Mouse (Mus musculus): ENCODE data around the gene Pik3ca.
A peak's percentile ranks its signal among the peaks of the same experiment; 100 is the strongest.
"Not testable (repeated sequence)": the region's sequence is repeated elsewhere in the genome, so short reads cannot be mapped to it uniquely, and the experiment has no call there.

The Pik3ca gene

GRCm38 (mm10) chr3:32402990-32403885 is 5.8 kb downstream of the Pik3ca start:
- no peak for DNase-seq (ENCODE audit: low spot score)

- DNase-seq (ENCODE audit: low spot score) = no peak
Observed at GRCm38 (mm10) chr3:32405699-32406098, 8.2 kb downstream of the Pik3ca start.

GRCm38 (mm10) chr3:32406804-32407203 is 9.3 kb downstream of the Pik3ca start:
- no peak for DNase-seq (ENCODE audit: low spot score)

- no peak for DNase-seq (ENCODE audit: low spot score)
Observed at GRCm38 (mm10) chr3:32408811-32409273, 11.4 kb downstream of the Pik3ca start.

- no peak for DNase-seq (ENCODE audit: low spot score)
Observed at GRCm38 (mm10) chr3:32412502-32413044, 15.1 kb downstream of the Pik3ca start.

- DNase-seq (ENCODE audit: low spot score) = peak; percentile 22
Observed at GRCm38 (mm10) chr3:32414381-32414780, 16.9 kb downstream of the Pik3ca start.

GRCm38 (mm10) chr3:32415370-32416309 is 18.2 kb downstream of the Pik3ca start:
- DNase-seq (ENCODE audit: low spot score) = no peak

- DNase-seq (ENCODE audit: low spot score) = no peak
Observed at GRCm38 (mm10) chr3:32417751-32418211, 20.3 kb downstream of the Pik3ca start.

GRCm38 (mm10) chr3:32419866-32420265 is 22.4 kb downstream of the Pik3ca start:
- DNase-seq (ENCODE audit: low spot score) = no peak

- no peak for DNase-seq (ENCODE audit: low spot score)
Observed at GRCm38 (mm10) chr3:32421115-32422054, 23.9 kb downstream of the Pik3ca start.

- no peak for DNase-seq (ENCODE audit: low spot score)
Observed at GRCm38 (mm10) chr3:32427695-32428094, 30.2 kb downstream of the Pik3ca start.

GRCm38 (mm10) chr3:32428361-32428760 is 30.9 kb downstream of the Pik3ca start:
- DNase-seq (ENCODE audit: low spot score) = no peak

GRCm38 (mm10) chr3:32428921-32429320 is 31.4 kb downstream of the Pik3ca start:
- no peak for DNase-seq (ENCODE audit: low spot score)

GRCm38 (mm10) chr3:32429351-32429750 is 31.9 kb downstream of the Pik3ca start:
- DNase-seq (ENCODE audit: low spot score) = not testable (repeated sequence)

GRCm38 (mm10) chr3:32430394-32430793 is 32.9 kb downstream of the Pik3ca start:
- no peak for DNase-seq (ENCODE audit: low spot score)

- no peak for DNase-seq (ENCODE audit: low spot score)
Observed at GRCm38 (mm10) chr3:32434016-32434415, 36.5 kb downstream of the Pik3ca start.

- DNase-seq (ENCODE audit: low spot score) = no peak
Observed at GRCm38 (mm10) chr3:32436101-32436500, 38.6 kb downstream of the Pik3ca start.

- no peak for DNase-seq (ENCODE audit: low spot score)
Observed at GRCm38 (mm10) chr3:32437297-32437696, 39.8 kb downstream of the Pik3ca start.

- DNase-seq (ENCODE audit: low spot score) = no peak
Observed at GRCm38 (mm10) chr3:32437820-32438219, 40.3 kb downstream of the Pik3ca start.

- no peak for DNase-seq (ENCODE audit: low spot score)
Observed at GRCm38 (mm10) chr3:32438716-32439115, 41.2 kb downstream of the Pik3ca start.

- DNase-seq (ENCODE audit: low spot score) = no peak
Observed at GRCm38 (mm10) chr3:32441710-32442109, 44.2 kb downstream of the Pik3ca start.
